Mouse (Mus musculus): ENCODE data around the gene Gltpd2.
"Not testable (repeated sequence)": the region's sequence is repeated elsewhere in the genome, so short reads cannot be mapped to it uniquely, and the experiment has no call there.

The Gltpd2 gene

GRCm38 (mm10) chr11:70514288-70514687, 4.7 kb upstream of the Gltpd2 start, which contains the start of gene Vmo1:
Gene Vmo1, minus strand, starts transcription at chr11:70514616.
- in situ Hi-C loops (cut with MseI, MboI) = loop anchor here in 1 of 2 experiments (10.0 kb wide), 1 partner anchor 111 kb away; no protein-coding TSS in a partner anchor

GRCm38 (mm10) chr11:70516352-70516751, 2.6 kb upstream of the Gltpd2 start:
- in situ Hi-C loops (cut with MseI, MboI) = loop anchor here in 1 of 2 experiments (10.0 kb wide), 1 partner anchor 108 kb away; no protein-coding TSS in a partner anchor

- in situ Hi-C loops (cut with MseI, MboI) = loop anchor here in 1 of 2 experiments (10.0 kb wide), 1 partner anchor 106 kb away; no protein-coding TSS in a partner anchor
Measured at GRCm38 (mm10) chr11:70518436-70518835, 560 bp upstream of the Gltpd2 start.

GRCm38 (mm10) chr11:70520178-70520769, 1.3 kb downstream of the Gltpd2 start:
- in situ Hi-C loops (cut with MseI, MboI) = no loop called here

GRCm38 (mm10) chr11:70523306-70523989, 4.5 kb downstream of the Gltpd2 start:
- in situ Hi-C loops (cut with MseI, MboI) = not testable (repeated sequence)

GRCm38 (mm10) chr11:70524782-70525181, 5.8 kb downstream of the Gltpd2 start:
- in situ Hi-C loops (cut with MseI, MboI) = no loop called here

- in situ Hi-C loops (cut with MseI, MboI) = no loop called here
Measured at GRCm38 (mm10) chr11:70525184-70525678, 6.2 kb downstream of the Gltpd2 start, which contains the start of gene Psmb6. Gene Psmb6, plus strand, starts transcription at chr11:70525367.

- in situ Hi-C loops (cut with MseI, MboI) = no loop called here
Measured at GRCm38 (mm10) chr11:70525726-70526125, 6.7 kb downstream of the Gltpd2 start.

- in situ Hi-C loops (cut with MseI, MboI) = no loop called here
Measured at GRCm38 (mm10) chr11:70526211-70526610, 7.2 kb downstream of the Gltpd2 start.

- in situ Hi-C loops (cut with MseI, MboI) = no loop called here
Measured at GRCm38 (mm10) chr11:70528610-70529009, 9.6 kb downstream of the Gltpd2 start.

- in situ Hi-C loops (cut with MseI, MboI) = not testable (repeated sequence)
Measured at GRCm38 (mm10) chr11:70531065-70531464, 12.1 kb downstream of the Gltpd2 start.

GRCm38 (mm10) chr11:70532839-70533238, 13.8 kb downstream of the Gltpd2 start, which contains the start of gene Gm40193:
Gene Gm40193, minus strand, starts transcription at chr11:70532939.
- in situ Hi-C loops (cut with MseI, MboI) = no loop called here

GRCm38 (mm10) chr11:70539423-70539822, 20.4 kb downstream of the Gltpd2 start:
- in situ Hi-C loops (cut with MseI, MboI) = loop anchor here (5.0 kb wide), 1 partner anchor 63 kb away; no protein-coding TSS in a partner anchor

- in situ Hi-C loops (cut with MseI, MboI) = loop anchor here (5.0 kb wide), 1 partner anchor 62 kb away; no protein-coding TSS in a partner anchor
Measured at GRCm38 (mm10) chr11:70539877-70540587, 21.0 kb downstream of the Gltpd2 start, which contains the start of gene Pld2. Gene Pld2, plus strand, starts transcription at chr11:70540064.

GRCm38 (mm10) chr11:70540928-70541327, 21.9 kb downstream of the Gltpd2 start:
- in situ Hi-C loops (cut with MseI, MboI) = no loop called here

GRCm38 (mm10) chr11:70541415-70541814, 22.4 kb downstream of the Gltpd2 start:
- in situ Hi-C loops (cut with MseI, MboI) = no loop called here

- in situ Hi-C loops (cut with MseI, MboI) = no loop called here
Measured at GRCm38 (mm10) chr11:70544496-70544895, 25.5 kb downstream of the Gltpd2 start.

GRCm38 (mm10) chr11:70551526-70551925, 32.5 kb downstream of the Gltpd2 start:
- in situ Hi-C loops (cut with MseI, MboI) = no loop called here

GRCm38 (mm10) chr11:70553940-70554339, 34.9 kb downstream of the Gltpd2 start:
- in situ Hi-C loops (cut with MseI, MboI) = no loop called here

GRCm38 (mm10) chr11:70557545-70557944, 38.5 kb downstream of the Gltpd2 start:
- in situ Hi-C loops (cut with MseI, MboI) = no loop called here

- in situ Hi-C loops (cut with MseI, MboI) = no loop called here
Measured at GRCm38 (mm10) chr11:70561937-70562286, 42.9 kb downstream of the Gltpd2 start.

Measured in mouse trophoblast stem cell (cell line).